Mouse (Mus musculus) gastrocnemius, postnatal 10 days (tissue): Measurements from ENCODE around the gene Ubb. TPM values are rescaled to one million over a fixed set of nuclear protein-coding genes. Genes with fewer than 3 reads are reported as not detected.

Source experiments
- DNase-seq: peaks from one replicate; pipeline ENCODE4 v3.0.0; 2021; ENCODE audit warnings: mixed read lengths
- total RNA-seq, 2 experiments: library from RNA; stranded (reverse); gene quantifications; 2 replicates each; pipeline ENCODE4 v1.2.3; 2021

The Ubb gene
- total RNA-seq, 2 experiments from 2014 or later, result 1,047 to 1,133 TPM

DNA sequence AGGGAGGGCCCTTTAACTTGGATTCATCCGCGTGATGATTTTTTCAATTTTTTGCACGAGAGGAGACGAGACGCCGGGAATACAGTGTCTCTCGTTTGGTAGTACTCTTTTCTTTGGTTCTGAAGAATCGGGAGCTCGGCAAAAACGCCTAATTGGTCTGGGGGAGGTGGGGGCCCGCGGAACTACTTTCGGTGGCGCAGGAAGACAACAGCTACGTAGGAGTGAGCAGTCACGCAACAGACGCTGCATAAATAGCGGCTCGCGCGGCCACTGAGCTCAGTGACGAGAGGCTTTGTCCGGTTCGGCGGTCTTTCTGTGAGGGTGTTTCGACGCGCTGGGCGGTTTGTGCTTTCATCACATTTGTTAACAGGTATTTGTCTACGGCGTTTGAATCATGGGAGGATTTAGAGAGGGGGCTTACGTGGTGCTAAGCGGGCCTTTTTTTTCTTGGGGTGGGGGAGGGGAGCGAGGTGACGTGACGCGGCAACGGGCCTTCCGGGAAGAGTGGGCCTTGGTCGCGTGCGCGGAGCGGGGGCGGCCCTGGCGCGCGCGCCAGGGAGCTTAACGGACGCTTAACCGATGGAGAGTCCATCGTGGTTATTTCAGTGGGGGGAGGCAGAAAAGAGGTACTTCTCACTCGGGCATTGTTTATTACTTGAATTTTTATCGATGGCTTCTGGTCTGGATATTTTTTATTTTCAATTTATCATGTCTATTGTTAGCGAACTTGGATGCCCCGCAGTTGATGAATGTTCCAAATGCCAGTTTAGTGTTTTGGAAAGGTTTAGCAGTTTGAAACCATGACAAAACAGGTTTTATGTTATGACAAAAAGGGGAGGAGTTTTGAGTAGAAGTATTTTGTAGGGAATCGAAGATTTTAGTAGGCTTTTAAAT is 502 bp downstream of the Ubb start:
- DNase-seq, result peak; percentile 93

DNA sequence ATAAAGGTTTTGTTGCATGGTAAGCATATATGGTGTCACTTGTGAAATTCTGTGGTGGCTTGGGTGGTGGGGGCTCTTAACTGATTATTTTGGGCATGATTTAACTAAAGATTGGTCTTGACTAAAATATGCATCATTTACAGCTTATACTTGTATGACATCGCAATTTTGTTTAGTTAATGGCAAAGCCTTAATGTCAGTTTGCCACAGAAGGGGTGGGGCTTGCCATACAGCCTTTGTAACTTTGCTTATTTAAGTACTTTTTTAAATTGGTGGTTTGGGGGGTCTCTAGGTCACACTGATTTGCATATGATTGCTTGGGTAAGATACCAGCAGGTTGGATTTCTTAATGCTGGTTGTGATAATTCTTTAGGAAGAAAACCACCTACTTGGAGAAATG is 2.2 kb downstream of the Ubb start:
- no peak for DNase-seq

DNA sequence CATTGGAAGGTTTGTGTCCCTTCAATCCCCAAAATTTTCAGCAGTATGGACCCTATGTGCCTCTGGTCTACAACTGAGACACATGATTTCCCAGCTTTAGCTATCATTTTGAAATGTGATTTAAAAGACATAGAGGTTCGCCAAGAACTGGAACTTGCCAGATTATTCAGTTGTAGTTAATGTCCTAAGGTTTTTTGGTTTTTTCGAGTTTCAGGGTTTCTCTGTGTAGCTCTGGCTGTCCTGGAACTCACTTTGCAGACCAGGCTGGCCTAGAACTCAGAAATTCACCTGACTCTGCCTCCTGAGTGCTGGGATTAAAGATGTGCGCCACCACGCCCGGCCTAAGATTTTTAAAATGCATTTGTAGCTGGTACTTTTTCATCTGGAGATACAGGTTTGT is 2.7 kb downstream of the Ubb start:
- DNase-seq, result no peak

DNA sequence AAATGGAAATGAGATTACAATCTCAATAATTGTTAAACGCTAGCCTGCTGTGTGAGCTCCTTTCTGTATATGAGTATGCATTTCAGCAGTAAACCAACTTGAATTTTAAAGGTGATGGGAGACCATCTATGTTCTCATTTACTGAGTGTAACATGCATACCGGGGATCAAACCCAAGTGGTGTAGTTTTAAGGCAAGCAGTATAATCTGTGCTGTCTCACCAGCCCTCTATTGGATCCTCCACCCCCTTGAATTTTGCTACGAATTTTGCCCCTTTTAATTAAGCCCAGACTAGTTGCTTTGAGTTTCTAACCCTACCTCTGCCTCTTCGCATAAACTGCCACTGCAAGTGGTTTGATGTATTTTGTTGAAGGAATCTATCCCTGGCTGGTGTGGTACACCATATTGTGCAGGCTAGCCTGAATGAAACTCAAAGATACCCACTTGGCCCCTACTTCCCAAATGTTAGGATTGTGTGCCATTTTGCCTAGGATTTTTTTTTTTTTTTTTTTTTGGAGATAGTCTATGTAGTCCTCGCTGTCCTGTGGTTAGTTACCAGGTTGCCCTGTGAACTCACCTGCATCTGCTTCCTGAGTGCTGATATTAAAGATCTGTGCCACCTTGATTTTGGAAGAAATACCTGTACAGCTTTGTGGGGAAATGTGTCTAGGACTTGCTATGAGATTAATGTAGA is 3.3 kb downstream of the Ubb start:
- no peak for DNase-seq

DNA sequence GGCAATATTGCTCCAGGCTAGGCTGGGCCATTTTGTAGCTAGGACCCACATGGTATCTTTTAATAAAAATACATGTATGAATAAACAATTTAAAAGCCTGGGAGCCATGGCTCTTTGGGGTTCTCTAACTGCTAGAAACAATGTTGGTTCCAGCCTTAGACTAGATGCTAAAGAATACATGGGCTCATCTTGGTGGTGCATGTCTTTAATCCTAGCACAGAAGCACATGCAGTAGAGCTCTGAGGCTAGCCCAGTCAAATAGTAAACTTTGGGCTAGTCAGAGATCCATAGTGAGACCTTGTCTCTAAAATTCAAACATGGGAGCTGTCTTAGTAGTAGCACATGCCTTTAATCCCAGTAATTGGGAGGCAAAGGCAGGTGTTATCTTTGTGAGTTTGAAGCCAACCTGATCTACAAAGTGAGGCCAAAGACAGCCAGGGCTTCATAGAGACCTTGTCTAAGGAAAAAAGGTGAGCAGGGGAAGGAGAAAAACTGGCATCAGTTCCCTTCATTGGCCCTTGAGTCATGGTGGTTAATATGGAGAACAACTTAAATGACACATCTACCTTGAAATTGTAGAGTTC is 4.1 kb downstream of the Ubb start:
- DNase-seq, result no peak

DNA sequence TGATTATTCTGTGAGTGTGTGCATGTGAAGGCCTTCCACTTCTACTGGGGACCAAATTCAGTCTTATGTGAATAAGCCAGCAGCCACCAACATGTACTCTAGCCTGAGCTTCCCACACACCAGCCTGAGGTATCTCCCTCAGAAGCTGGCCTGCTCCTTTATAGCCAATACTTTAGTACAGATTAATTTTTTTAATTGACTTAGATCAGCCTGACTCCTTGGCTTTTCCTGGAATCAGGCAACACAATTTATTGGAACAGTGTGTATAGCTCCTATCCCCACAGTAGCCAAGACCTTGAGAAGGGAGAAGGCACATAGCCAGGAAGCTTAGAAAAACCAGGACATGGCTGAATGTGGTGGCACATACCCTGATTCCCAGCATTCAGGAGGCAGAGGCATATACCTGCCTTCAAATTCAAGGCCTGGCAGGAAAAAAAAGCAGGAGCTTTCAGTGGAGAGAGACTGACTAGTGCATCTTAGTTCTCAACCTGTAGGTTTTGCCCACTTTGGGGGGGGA is 5.0 kb downstream of the Ubb start:
- DNase-seq, result no peak

DNA sequence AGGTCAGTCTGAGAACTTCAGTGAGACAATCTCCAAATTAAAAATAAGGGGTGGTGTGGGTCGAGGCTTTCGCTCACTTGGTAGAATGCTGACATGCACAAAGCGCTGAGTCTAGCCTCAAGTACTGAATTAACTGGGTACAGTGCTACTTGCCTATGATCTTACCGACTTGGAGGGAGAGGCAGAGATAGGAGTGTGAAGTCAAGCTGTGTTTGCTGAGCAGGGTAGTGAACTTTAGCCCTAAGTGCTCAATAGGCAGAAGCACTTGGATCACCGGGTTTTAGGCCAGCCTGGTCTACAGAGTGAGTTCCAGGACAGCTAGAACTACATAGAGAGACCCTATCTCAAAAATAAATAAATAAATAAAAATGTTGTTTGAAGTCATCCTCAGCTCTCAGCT is 6.2 kb downstream of the Ubb start:
- no peak for DNase-seq

DNA sequence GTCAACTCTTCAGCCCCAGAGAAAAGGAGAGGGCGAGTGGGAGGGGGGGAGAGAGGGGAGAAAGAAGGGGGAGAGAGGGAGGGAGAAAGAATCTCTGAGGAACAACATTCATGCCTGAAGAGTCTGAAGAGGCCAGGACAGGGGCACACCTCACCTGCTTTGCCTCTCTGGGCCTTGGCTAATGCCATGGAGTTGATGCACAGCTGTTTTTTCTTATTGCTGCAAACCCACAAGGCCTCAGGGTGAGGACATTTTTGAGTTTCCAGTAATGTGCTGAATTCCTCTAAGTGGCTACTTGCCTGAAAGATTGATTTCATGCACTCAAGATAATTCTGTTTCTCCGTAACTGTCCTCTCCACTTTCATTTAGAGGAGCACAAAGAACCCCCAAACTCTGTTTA is 7.2 kb downstream of the Ubb start:
- DNase-seq, result no peak

DNA sequence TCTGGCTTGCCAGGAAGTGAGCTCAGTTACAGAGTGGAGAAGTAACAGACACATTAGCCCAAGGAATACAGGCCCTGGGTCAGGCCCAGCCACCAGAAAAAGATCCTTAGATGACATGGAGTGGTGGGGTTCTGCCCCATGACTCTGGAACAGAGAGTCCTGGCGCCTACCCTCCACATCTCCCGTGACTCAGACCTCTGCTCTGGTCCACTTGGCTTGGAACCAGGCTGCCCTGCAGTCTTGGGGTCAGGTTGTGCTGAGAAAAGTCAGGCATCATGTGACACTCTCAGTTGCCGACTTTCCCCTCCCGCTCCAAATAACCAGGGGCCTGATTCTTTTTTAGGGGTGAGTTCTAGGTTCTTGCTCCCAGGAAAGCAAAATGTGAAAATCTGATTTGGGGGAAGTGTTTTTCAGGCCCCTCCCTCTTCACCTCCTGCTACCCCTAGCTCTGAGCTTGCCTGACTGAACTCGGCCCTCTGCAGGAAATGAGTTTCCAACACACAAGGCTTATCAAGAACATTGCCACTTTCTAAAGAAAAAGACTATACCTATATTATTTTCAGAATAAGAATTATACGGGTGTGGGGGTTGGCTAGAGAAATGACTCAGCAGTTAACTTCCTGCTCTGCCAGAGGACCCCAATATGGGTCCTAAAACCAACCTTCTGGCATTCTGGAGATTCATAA is 8.1 kb downstream of the Ubb start:
- peak; percentile 56 for DNase-seq

DNA sequence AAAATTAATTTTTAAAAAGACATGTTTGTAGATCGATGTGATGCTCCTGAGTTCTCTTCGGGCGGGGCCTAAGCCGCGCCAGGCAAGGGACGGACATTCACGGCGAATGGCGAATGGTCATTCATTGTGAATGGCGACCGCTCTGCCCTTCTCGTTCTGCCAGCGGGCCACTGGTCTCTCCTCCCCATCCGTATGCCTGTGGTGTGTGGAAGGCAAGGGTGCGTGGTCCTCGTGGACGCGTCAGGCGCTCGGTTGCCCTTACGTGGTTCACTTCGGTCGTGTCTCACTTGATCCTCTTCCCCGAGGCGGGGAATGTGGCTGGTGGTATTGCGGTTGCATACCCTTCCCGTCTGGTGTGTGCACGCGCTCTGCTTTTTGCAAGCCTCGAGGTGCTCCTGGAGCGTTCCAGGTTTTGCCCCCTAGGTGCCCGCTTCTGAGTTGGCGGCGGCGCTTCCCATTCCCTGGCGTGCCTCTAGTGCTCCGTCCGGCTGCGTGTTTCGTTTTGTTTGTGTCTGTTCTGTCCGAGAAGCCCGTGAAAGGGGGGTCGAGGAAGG is 9.6 kb downstream of the Ubb start:
- peak; percentile 14 for DNase-seq

DNA sequence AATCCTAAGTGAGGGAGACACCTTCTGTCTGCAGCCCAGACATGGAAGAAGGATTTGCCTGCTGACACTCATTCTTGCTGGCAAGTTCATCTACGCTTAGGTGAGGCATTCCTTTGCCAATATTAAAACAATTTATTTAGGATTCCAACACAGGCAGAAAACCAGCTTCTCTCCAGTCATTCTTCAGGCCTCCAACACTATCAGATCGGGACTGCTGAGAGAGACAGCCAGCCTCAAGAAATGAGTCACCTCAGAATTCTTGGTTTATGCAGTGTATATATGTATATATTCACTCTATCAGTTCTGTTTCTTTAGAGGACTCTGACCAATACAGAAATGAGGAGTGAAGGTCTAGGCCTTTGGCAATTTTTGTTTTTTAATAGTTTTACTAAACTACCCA is 12.6 kb downstream of the Ubb start:
- DNase-seq, result no peak

DNA sequence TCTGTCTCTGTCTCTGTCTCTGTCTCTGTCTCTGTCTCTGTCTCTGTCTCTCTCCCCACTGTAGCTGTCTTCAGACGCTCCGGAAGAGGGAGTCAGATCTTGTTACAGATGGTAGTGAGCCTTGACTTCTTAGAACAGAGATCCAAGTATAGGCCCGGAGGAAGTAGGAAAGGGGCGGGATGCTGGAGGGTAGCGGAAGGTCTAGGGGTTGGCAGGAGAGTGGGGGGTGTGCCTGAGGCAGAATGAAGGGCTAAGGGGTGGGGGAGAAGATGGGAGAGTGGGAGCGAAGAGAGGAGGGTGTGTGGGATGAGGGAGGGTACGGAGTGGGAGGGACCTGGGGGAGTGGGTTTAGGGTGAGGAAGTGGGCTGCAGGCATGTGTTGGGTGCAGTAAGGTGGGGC is 14.8 kb downstream of the Ubb start:
- no peak for DNase-seq

DNA sequence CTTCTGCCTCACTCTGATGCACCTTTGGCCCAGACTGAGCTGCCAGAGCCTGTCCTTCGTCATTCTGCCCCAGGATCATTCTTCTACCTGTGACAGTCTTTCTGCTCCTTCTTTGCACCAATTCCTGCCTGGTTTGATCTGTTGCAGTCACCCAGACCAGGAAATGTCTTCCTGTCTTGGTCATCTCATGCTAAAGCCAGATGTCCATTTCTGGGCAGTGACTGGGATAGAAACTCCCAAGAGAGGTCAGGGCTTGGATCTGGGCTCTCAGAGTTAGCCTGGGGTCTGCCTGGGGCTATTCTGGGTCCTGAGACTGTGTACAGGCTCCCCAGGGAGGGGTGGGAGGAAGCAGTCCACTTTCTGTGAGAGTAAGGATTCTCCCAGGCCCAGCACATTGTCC is 15.2 kb downstream of the Ubb start:
- DNase-seq, result no peak

DNA sequence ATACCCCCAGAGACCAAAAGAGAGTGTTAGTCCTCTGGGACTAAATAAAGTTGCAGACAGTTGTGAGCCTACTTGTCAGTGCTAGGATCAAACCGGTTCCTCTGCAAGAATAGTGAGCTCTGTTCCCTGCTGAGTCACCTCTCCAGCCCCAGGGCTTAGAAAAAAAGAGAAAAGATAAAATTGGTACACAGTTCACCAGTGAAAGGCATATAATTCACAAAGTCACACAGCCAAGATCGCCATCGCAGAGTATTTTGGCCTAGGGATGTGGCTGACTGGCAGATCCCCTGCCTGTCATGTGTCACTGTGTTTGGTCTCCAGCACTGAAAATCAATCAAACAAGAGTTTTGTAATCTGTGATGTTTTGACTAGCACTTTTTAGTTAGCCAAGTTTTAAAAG is 17.3 kb downstream of the Ubb start:
- no peak for DNase-seq

DNA sequence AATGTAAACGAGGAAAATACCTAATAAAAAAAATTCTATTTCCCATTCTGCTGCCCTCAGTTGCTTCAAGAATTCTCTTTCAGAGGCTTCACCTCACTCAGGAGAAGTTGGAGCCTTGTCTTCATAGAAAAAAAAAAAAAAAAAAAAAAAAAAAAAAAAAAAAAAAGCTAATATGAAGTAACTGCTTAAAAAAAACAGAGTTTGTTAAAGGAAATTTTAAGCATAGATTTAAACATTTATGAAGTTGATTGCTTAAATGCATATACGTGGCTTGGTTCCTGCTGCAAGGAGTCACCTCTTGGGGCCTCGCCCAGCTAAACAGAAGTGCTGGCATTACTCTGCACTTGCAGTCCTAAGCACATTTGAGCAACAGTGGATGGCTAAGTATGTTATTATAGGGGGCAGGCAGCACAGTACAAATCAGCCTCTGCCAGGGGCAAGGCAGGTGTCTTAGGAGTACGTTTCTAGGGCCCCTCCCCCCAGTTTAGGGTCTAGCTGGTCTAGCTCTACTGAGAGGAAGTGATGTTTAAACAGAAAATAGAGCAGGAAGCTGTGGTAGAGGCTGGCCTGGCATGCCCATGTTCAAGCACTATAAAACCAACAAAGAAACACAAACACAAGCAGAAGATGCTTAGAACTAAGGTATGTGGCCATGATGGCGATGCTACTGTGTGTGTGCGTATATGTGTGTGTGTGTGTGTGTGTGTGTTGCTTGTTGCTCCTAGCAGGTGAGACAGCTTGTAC is 23.2 kb downstream of the Ubb start, which contains the start of gene Trpv2:
Gene Trpv2, plus strand, starts transcription at position 528 of the 744 bp plus-strand sequence.
- DNase-seq, result no peak

DNA sequence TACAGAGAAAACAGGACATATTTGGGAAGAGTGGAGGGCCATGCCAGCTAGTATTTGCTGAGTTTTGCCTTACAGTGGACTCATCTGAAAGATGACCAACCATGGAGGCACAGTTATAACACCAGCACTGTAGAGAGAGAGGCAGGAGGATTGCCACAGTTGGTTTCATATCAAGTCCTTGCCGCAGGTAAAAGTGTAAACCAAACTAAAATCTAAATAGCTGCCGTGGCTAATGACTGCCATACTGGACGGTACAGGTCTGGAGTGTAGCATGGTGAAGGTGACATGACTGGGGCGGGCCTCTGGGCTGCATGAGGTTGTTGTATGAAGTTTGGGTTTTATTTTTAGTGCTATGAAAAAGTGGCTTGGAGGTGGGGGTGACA is 23.7 kb downstream of the Ubb start:
- no peak for DNase-seq

DNA sequence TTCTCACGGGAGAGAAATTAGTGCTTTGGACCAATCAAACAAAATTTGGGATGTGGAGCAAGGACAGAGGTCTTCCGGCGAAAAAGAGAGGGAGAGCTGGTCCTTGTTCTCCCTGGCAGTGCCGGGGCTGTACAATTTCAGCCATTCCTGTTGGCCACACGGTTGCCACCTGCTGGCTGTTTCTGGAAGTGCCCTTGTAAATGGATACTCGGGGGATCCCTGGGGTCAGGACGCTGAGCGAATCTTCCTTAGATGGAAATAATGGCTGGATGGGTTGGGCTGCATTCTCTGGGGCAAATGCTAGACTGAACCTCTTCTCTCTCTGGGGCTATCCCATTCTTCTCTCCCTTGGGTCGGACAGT is 24.3 kb downstream of the Ubb start:
- DNase-seq, result peak; percentile 89

DNA sequence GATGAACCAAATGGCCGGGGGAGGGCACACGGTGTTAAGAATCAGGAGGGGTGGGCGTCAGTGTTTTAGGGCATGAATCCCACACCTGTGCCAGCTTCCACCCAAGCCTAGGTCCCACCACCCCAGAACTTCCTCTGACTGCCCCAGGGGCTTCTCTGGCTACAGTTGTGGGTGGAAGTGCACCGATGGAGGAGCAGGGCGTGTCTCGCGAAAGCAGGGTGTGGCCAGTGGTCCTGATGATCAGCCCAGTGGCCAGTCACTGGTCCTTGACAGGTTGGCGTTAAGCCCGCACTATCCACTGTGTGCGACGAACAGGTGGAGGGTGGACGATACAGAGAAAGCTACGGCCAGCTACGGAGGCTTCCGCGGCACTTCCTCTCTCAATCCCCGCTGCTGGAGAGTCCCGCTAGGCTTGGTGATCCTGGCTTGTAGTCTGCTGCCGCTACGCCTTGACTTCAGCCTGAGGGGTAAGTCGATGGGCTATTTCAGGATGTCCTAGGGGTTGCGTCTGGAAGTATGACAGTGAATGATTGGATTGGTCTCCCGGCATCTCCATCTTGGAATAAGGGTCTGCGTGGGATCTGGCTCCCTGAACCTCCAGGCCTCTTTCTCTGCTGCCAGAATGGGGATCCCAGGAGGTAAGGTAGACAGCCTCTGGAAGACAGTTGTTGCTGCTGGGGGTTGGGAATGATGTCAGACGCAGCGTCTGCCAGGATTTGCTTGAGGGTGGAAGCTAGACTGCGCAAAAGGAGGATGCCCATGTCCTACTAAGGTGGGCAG is 24.9 kb downstream of the Ubb start:
- DNase-seq, result peak; percentile 52

DNA sequence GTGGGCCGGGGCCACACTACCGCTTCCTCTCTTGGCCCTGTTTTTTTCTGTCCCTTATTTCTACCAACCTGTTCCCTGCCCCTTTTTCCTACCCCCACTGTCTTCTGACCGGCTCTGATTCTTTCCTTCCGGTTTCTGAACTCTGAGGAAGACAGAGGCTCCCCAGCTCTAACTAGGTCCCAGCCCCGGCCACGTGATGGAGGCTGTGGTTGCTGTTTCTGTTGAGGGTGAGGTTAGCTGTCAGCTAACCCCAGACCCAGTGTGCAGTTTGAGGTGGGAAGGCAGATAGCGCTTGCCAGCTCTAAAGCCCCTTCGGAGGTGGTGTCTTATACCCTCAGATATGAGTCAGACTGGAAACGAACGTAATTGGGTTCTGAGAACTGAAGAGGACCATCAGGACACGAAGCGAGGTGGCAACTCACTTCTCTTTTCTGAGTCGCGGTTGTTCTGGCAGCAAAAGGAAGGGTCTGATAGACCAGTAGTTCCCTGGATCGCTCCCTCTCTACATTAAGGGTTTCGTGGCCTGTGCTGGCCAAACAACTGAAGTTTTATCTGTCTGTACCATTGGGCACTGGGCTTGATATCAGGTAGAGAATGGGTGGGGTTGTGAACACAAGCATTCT is 25.7 kb downstream of the Ubb start:
- DNase-seq, result no peak

DNA sequence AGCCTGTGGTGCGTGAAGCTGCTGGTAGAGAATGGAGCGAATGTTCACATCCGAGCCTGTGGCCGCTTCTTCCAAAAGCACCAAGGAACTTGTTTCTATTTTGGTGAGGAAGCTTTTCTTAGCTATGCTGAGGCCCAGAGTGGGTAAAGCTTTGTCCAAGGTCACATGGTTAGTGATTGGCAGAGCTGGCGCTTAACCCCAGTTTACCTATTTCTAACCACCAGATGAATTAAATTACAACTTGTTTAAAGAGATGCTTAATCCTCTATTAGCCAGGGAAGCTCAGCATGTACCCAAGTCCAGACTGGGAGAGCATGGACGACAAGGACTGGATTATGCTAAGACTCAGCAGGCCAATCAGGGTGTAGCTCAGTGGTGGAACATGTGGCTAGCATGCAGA is 32.1 kb downstream of the Ubb start:
- DNase-seq, result no peak
